Mouse (Mus musculus): ENCODE measurements around the gene Epha5. TPM values are rescaled to one million over a fixed set of nuclear protein-coding genes. Genes with fewer than 3 reads are reported as not detected.

Gene Epha5
- polyA plus RNA-seq, 1 experiment from 2014 or later = 1.3 TPM

DNA sequence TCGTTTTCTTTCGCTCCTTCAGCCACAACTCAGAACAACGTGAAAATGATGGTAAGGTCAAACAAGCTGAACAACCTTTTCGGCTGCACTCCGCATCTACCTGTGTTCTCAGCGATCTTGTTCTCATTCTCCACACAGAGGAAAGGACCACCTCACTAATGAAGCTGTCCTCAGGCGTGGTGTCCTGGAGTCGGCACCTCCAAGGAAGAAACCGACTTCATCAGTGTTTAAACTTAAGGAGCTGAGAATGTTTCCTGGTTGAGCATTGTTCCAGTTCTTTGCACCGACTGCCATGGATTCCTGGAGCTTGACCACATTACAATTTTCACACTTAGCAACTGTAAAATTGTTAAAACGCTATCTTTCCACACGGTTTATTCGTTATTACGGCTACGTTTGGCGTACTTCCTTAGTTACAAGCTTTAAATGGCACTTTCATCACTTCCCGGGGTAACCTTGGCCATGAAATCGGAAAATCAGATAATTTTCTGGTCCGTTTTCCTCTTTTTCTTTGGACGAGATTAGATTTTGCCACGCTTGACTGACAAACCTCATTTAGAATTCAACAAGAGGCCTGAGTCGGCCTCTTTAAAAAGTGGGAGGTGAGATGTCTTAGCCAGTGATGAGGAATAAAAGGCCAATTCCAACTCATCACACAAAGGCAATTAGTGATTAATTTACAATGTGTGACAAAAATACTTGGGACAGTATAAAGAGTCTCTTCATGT, 135.7 kb downstream of the Epha5 start:
- H3K36me3 ChIP-seq = no peaks in the 10 kb centered on the region
- H3K9ac ChIP-seq = no peak overlapping the region
- H3K4me2 ChIP-seq (replicated peaks) = no peak overlapping the region
- no peaks in the 10 kb centered on the region for H3K27me3 ChIP-seq (replicated peaks)
- no peaks in the 10 kb centered on the region for H3K9me3 ChIP-seq
- H3K27ac ChIP-seq = no peak overlapping the region
- H3K4me1 ChIP-seq (replicated peaks) = no peaks in the 10 kb centered on the region
- H3K4me3 ChIP-seq (replicated peaks) = no peak overlapping the region
- WGBS = 87% methylated on average over 22 of the region's 22 CpGs
- ATAC-seq = no peak

DNA sequence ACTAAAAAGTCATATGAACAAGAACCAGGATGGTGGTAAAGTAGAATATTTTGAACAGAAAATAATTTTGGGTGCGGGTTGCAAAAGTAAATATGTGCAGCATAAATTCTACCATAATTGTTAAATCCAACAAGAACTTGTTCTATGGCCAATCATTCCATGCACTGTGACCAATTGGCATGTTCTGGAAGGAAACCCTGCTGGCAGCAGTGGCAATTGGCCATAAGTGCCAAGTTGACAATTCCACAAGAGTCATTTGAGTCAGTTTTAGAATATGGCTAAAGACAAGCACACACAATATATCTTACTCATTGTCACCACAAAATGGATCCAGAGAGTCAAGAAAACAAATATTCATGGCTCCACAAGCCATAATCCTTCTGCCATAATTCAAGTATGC, 140.2 kb downstream of the Epha5 start:
- H3K27me3 ChIP-seq (replicated peaks) = no peaks in the 10 kb centered on the region
- no peak overlapping the region for H3K4me2 ChIP-seq (replicated peaks)
- WGBS = 98% methylated on average over 1 of the region's 1 CpGs
- no peak overlapping the region for H3K27ac ChIP-seq
- no peaks in the 10 kb centered on the region for H3K36me3 ChIP-seq
- no peak overlapping the region for H3K4me3 ChIP-seq (replicated peaks)
- ATAC-seq = no peak
- H3K4me1 ChIP-seq (replicated peaks) = no peaks in the 10 kb centered on the region
- no peaks in the 10 kb centered on the region for H3K9me3 ChIP-seq
- no peak overlapping the region for H3K9ac ChIP-seq

DNA sequence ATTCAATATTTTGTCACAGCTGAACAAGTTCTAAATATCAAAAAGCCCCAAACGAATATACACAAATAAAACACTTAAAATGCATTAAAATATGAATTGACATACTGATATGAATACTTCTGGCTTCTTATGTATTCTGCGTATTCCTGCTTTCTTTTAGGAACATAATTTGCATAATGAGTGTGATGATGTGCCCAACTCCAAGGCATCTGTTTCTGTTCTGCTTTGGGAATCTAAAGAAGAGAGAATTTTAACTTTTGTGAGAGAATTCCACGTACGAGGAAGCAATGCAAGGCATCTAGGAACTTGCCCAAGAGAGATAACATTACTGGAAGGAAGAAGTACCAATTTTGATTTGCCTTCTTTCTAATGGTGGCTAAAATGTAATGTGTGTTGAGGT, 151.8 kb downstream of the Epha5 start:
- no peak for ATAC-seq
- WGBS = 76% methylated on average over 4 of the region's 4 CpGs
- no peak overlapping the region for H3K9ac ChIP-seq
- H3K27me3 ChIP-seq (replicated peaks) = no peaks in the 10 kb centered on the region
- H3K36me3 ChIP-seq = no peaks in the 10 kb centered on the region
- no peaks in the 10 kb centered on the region for H3K4me1 ChIP-seq (replicated peaks)
- no peak overlapping the region for H3K4me2 ChIP-seq (replicated peaks)
- no peak overlapping the region for H3K4me3 ChIP-seq (replicated peaks)
- no peaks in the 10 kb centered on the region for H3K9me3 ChIP-seq
- no peak overlapping the region for H3K27ac ChIP-seq

DNA sequence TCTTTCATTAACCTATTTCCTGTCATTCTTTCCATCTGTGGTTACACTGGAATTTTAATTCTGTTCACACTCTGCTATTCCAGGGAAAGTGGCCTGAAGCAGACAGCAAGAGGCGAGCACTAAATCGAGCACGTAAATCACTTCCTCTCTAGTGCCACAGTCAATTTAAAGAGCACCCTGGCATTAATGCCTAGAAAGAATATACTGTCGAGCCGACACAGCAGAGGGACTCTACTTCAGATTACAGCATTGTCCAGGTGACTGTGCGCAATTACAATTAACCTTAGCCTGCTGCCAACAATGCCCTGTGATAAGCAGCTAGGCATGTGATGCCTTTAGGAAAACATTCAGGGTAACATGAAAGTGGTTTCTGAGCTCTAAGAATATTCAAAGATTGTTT, 153.2 kb downstream of the Epha5 start:
- Histone ChIP-seq H3K27me3 (replicated peaks) (no peaks in the 10 kb centered on the region), H3K4me1 (replicated peaks) (no peaks in the 10 kb centered on the region), H3K4me2 (replicated peaks) (no peak overlapping the region), H3K9me3 (no peaks in the 10 kb centered on the region), H3K9ac (no peak overlapping the region), H3K27ac (no peak overlapping the region), H3K4me3 (replicated peaks) (no peak overlapping the region), H3K36me3 (no peaks in the 10 kb centered on the region)
- WGBS = 60% methylated on average over 6 of the region's 6 CpGs
- no peak for ATAC-seq

DNA sequence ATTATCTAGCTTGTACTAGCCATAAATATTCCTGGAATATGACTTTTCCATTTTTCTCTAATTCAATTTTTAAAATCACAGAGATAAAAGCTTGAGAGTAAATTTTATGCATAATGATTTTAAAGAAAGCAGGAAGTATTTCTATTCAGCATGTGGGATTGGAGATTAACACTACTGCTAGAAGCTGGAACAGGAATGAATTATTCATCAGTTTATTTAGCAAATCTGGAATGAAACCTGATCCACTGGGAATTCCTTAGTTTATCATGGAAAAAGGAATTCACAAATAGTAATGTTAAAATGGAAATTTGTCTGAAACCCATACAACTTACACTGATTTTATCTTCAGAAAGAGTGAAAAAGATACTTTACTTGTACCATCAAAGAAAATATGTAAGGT, 187.2 kb downstream of the Epha5 start:
- Histone ChIP-seq H3K4me2 (replicated peaks) (no peak overlapping the region), H3K27ac (no peak overlapping the region), H3K27me3 (replicated peaks) (no peaks in the 10 kb centered on the region), H3K4me1 (replicated peaks) (no peaks in the 10 kb centered on the region), H3K36me3 (no peaks in the 10 kb centered on the region), H3K9me3 (no peaks in the 10 kb centered on the region), H3K9ac (no peak overlapping the region), H3K4me3 (replicated peaks) (no peak overlapping the region)
- no peak for ATAC-seq

DNA sequence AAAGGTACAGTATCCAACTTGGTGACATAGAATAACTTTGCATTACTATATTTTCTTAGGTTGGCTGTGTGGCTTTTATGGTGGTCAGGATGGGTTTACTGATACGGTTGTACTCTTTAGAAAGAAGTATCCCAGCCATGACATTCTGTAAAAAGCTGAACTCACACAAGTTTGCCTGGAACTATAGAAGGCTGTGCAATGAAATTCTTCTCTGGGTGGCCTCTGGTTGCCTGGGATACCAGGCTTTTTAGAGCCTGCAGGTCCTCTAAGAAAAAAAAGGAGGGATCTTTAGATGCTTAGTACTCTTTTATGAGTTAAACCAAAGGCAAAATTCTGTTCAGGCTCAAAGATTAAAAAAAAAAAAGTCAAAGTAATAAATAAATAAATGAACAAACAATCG, 208.6 kb downstream of the Epha5 start:
- Histone ChIP-seq H3K27ac (no peak overlapping the region), H3K4me3 (replicated peaks) (no peak overlapping the region), H3K4me2 (replicated peaks) (no peak overlapping the region), H3K36me3 (no peaks in the 10 kb centered on the region), H3K9me3 (no peaks in the 10 kb centered on the region), H3K4me1 (replicated peaks) (no peaks in the 10 kb centered on the region), H3K9ac (no peak overlapping the region), H3K27me3 (replicated peaks) (no peaks in the 10 kb centered on the region)
- ATAC-seq = no peak
- 81% methylated on average over 2 of the region's 2 CpGs for WGBS

DNA sequence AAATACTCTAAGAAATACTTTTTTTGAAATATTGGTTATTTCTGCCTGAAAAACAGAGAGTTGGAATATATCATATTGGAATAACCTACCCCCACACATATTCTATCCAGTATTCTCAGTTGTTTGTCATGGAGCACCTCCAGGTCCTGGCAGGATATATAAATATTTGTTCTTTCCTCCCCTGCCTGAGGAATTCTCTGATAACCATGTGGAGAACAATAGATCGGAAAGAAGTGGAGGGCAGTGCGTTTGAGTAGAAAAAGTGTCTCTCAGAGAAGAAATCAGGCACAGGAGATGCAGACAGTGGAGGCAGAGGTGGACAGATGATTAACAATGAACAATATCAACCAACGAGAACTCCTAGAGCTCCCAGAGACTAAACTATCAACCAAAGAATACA, 223.8 kb downstream of the Epha5 start:
- H3K27ac ChIP-seq = no peak overlapping the region
- no peaks in the 10 kb centered on the region for H3K9me3 ChIP-seq
- ATAC-seq = no peak
- 42% methylated on average over 3 of the region's 3 CpGs for WGBS
- H3K27me3 ChIP-seq (replicated peaks) = no peaks in the 10 kb centered on the region
- no peak overlapping the region for H3K4me3 ChIP-seq (replicated peaks)
- no peak overlapping the region for H3K4me2 ChIP-seq (replicated peaks)
- H3K9ac ChIP-seq = no peak overlapping the region
- H3K4me1 ChIP-seq (replicated peaks) = no peaks in the 10 kb centered on the region
- H3K36me3 ChIP-seq = no peaks in the 10 kb centered on the region

DNA sequence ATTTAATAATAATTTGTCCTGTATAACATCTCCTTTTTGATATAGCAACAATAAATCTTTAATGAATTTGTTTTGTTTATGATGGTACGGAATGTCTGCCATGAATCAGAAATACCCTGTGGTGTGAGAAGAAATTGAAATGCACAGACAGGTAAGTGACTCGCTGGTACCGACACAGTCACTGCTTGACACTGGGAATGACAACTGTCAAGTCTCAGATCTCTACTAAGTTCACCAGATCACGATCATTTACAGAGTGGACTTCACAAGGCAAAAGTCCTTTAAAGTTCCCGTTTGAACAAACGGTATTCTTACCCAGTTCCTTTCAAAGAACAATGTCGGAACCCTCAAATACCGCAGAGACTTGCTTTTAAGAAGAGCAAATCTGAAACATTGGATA, 233.0 kb downstream of the Epha5 start:
- no peak for ATAC-seq
- no peaks in the 10 kb centered on the region for H3K9me3 ChIP-seq
- H3K4me1 ChIP-seq (replicated peaks) = no peaks in the 10 kb centered on the region
- H3K4me3 ChIP-seq (replicated peaks) = no peak overlapping the region
- H3K27me3 ChIP-seq (replicated peaks) = no peaks in the 10 kb centered on the region
- H3K27ac ChIP-seq = no peak overlapping the region
- H3K9ac ChIP-seq = no peak overlapping the region
- 87% methylated on average over 8 of the region's 8 CpGs for WGBS
- H3K4me2 ChIP-seq (replicated peaks) = no peak overlapping the region
- no peaks in the 10 kb centered on the region for H3K36me3 ChIP-seq

DNA sequence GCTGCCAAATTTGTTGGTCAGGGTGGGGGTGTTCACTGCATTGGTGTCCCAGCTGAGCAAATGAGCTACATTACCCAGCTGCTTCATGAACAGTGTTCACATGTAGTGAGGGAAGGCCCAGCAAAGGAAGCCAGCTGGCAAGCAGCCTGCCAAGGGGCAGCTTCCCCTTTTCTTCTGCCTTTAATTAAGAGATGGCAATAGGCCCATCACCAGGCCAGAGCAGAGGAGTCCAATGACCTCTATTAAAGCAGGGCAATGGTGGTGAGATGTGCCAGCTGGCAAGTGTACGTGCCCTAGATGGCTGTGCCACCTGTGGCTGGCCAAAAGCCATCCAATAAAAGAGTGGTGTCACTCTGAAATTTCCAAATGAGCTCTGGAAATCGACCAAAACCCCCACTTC, 264.1 kb downstream of the Epha5 start:
- Histone ChIP-seq H3K9me3 (no peaks in the 10 kb centered on the region), H3K4me2 (replicated peaks) (no peak overlapping the region), H3K4me3 (replicated peaks) (no peak overlapping the region), H3K27me3 (replicated peaks) (no peaks in the 10 kb centered on the region), H3K27ac (no peak overlapping the region), H3K36me3 (no peaks in the 10 kb centered on the region), H3K4me1 (replicated peaks) (no peaks in the 10 kb centered on the region), H3K9ac (no peak overlapping the region)
- 55% methylated on average over 2 of the region's 2 CpGs for WGBS
- no peak for ATAC-seq

DNA sequence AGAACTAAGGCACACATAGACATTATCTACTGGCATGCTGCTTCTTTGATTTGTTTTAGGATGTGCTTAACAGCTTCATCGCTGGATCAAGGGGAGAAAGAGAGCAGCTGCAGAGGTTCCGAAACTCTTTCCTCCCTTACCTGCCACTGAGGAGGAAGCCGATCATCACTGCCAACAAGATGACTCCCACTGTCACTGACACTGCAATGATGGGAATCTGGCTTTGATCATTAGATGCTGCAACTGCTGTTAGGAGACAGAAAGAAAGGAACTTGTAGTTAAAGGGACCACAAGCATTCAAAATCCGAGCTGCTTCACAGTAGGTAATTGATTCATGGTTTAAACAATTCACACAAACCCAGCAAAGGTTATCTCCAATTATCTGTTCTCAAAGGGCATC, 275.0 kb downstream of the Epha5 start:
- WGBS = 35% methylated on average over 4 of the region's 4 CpGs
- H3K36me3 ChIP-seq = no peaks in the 10 kb centered on the region
- H3K4me2 ChIP-seq (replicated peaks) = no peak overlapping the region
- H3K27ac ChIP-seq = no peak overlapping the region
- H3K27me3 ChIP-seq (replicated peaks) = no peaks in the 10 kb centered on the region
- H3K4me3 ChIP-seq (replicated peaks) = no peak overlapping the region
- ATAC-seq = no peak
- H3K4me1 ChIP-seq (replicated peaks) = no peaks in the 10 kb centered on the region
- H3K9me3 ChIP-seq = no peaks in the 10 kb centered on the region
- no peak overlapping the region for H3K9ac ChIP-seq

DNA sequence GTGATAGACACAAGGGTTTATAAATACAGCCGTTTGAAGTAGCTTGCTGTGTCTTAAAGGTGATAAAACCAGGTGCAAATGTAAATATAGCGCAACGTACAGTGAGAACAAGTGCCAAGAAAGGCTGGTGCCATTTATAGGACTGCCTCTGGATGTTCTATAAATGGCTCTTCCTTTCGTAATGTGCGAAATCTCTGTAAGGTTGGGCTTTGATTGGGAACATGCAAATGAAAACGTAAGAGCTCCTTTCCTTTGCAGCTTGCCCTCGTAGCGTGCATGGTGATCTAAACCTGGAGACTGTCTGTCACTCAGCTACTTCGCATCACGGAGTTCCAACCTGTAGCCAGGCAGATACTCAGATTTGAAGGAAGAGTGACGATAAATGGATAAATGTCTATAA, 321.2 kb downstream of the Epha5 start:
- no peak overlapping the region for H3K4me2 ChIP-seq (replicated peaks)
- no peak overlapping the region for H3K9ac ChIP-seq
- H3K4me1 ChIP-seq (replicated peaks) = no peaks in the 10 kb centered on the region
- 72% methylated on average over 11 of the region's 11 CpGs for WGBS
- H3K4me3 ChIP-seq (replicated peaks) = no peak overlapping the region
- H3K36me3 ChIP-seq = no peaks in the 10 kb centered on the region
- no peaks in the 10 kb centered on the region for H3K27me3 ChIP-seq (replicated peaks)
- no peaks in the 10 kb centered on the region for H3K9me3 ChIP-seq
- H3K27ac ChIP-seq = no peak overlapping the region
- no peak for ATAC-seq

DNA sequence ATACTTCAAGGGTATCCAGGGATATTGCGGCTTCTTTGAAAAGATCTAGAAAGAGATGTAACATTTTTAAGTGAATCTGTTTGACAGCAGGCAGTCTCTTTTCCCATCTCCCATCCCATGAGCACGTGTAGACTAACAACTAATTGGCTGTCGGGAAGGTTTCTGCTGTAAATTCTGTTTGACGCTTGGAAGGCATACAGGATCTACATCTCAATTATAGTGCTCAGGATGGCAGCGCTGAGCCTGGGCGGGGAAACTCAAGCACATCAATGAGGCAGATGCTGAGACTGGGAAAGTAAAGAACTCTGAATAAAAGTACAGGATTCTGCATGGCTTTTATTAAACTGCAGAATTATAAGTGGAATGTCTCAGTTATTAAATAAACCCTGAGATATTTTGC, 335.9 kb downstream of the Epha5 start:
- WGBS = 67% methylated on average over 6 of the region's 6 CpGs
- Histone ChIP-seq H3K4me1 (replicated peaks) (no peaks in the 10 kb centered on the region), H3K4me3 (replicated peaks) (no peak overlapping the region)

DNA sequence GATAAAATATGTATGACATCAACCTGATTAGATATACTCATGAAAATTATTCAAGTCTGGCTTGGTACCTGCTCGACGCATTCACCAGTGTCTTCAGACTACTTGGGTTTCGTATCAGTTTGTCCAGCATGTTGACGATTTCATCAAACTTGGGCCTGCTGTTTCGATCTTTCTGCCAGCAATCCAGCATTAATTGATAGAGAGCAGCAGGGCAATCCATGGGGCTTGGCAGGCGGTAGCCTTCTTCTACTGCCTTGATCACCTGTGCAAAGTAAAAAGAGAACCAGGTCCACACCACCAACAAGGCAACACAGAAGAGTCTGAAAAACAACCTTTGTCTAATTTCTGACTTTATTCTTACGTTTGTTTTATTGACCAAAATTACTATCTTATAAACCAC, 346.2 kb downstream of the Epha5 start:
- Histone ChIP-seq H3K27me3 (replicated peaks) (no peaks in the 10 kb centered on the region), H3K9me3 (no peaks in the 10 kb centered on the region), H3K27ac (no peak overlapping the region), H3K9ac (no peak overlapping the region), H3K4me1 (replicated peaks) (no peaks in the 10 kb centered on the region), H3K4me2 (replicated peaks) (no peak overlapping the region), H3K4me3 (replicated peaks) (no peak overlapping the region), H3K36me3 (no peaks in the 10 kb centered on the region)
- 88% methylated on average over 7 of the region's 7 CpGs for WGBS
- ATAC-seq = no peak

More for the DNA sequence above, 335.9 kb downstream of the Epha5 start:
- Histone ChIP-seq H3K4me2 (replicated peaks) (no peak overlapping the region), H3K27ac (no peak overlapping the region), H3K27me3 (replicated peaks) (no peaks in the 10 kb centered on the region), H3K9me3 (no peaks in the 10 kb centered on the region), H3K36me3 (no peaks in the 10 kb centered on the region), H3K9ac (no peak overlapping the region)
- ATAC-seq = no peak

All from intestine, embryonic 15.5 days (tissue).